Mouse (Mus musculus) testis, adult 2 months (tissue): ENCODE measurements around the gene Kcnk13. TPM values are rescaled to one million over a fixed set of nuclear protein-coding genes. Genes with fewer than 3 reads are reported as not detected.

ENCODE experiments used
- H3K27ac ChIP-seq: fragments of 200-500 bp; 2 replicates; pipeline ENCODE4 v1.5.1; 2012; ENCODE audit warnings: low read depth, low read length; ENCODE audit not compliant: control insufficient read depth, insufficient read depth
- H3K27me3 ChIP-seq: fragments of 200-500 bp; 2 replicates; pipeline ENCODE4 v1.6.1; 2012; ENCODE audit warnings: mild to moderate bottlenecking, low read length, moderate library complexity; ENCODE audit not compliant: control insufficient read depth, insufficient read depth
- H3K36me3 ChIP-seq: fragments of 200-500 bp; 2 replicates; pipeline ENCODE4 v1.6.1; 2012; ENCODE audit warnings: mild to moderate bottlenecking, low read length; ENCODE audit not compliant: control insufficient read depth, insufficient read depth
- H3K4me1 ChIP-seq: fragments of 200-500 bp; 2 replicates; pipeline ENCODE4 v1.6.1; 2012; ENCODE audit warnings: low read length; ENCODE audit not compliant: control insufficient read depth, insufficient read depth
- H3K4me3 ChIP-seq: fragments of 200-500 bp; 2 replicates; pipeline ENCODE4 v1.5.1; 2012; ENCODE audit warnings: low read depth, mild to moderate bottlenecking, low read length, moderate library complexity, mixed read lengths; ENCODE audit not compliant: control insufficient read depth
- CTCF ChIP-seq: fragments of 200-500 bp; IDR thresholded peaks from 2 replicates; pipeline ENCODE4 v1.5.1; 2012; ENCODE audit warnings: low read depth, mild to moderate bottlenecking, inconsistent platforms, low read length, moderate library complexity; ENCODE audit not compliant: control insufficient read depth, insufficient read depth, insufficient replicate concordance
- POLR2A ChIP-seq: fragments of 200-500 bp; IDR thresholded peaks from 2 replicates; pipeline ENCODE4 v1.6.1; 2012; ENCODE audit warnings: low read depth, mild to moderate bottlenecking, inconsistent platforms, low read length, moderate library complexity; ENCODE audit not compliant: control insufficient read depth
- polyA plus RNA-seq: library from polyadenylated mRNA; depleted of rRNA; stranded (reverse); fragments of >200 nt; gene quantifications from 2 replicates; pipeline ENCODE4 v1.2.3, GENCODE M21; 2012

Gene Kcnk13
- polyA plus RNA-seq, 1 experiment, result 1.7 TPM

DNA sequence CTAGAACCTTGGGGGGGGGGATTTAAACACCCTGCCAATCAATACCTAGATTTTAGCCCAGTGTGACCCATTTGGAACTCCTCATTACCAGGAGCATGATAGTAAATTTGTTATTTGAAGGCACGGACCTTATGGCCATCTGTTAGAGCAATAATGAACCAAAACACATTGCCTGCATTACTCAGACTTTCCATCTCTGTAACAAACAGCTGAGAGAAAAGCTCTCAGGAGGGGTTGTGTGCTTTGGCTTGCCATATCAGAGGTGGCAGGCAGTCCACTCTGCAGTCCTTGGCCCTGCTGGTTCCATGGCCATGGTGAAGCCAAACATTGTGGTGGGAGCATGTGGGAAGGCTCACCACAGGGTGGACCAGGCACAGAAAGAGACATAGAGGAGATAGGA is 35.1 kb upstream of the Kcnk13 start:
- no peak overlapping the region for H3K27ac ChIP-seq
- no peaks in the 10 kb centered on the region for H3K27me3 ChIP-seq
- no peak overlapping the region for H3K4me3 ChIP-seq
- no peak for TF ChIP-seq CTCF
- TF ChIP-seq POLR2A, result no peak
- H3K4me1 ChIP-seq, result no peaks in the 10 kb centered on the region
- H3K36me3 ChIP-seq, result no peaks in the 10 kb centered on the region; the same call in 1 of the 2 replicates

DNA sequence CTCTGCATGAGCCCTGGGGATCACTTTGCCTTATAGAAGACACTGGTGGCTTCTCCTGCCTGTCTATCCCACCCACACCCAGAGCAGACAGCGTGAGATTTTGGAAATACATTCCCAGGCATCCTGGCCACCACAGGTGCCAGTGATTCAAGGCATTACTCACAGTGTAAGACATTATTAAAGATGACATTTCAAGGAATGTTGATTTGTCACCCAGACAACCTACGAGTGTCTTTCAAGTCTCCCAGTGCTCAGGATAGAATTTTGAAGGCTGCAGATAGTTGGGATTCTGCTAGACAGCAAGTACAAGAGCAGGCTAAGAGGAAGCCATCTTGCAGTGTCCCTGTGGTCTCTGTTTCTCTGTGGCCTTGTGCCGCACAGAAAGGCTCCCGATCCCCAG is 32.1 kb upstream of the Kcnk13 start:
- Histone ChIP-seq H3K27me3 (no peaks in the 10 kb centered on the region), H3K4me3 (no peak overlapping the region), H3K36me3 (peaks cover 2% of the 10 kb centered on the region; the same call in 1 of the 2 replicates), H3K4me1 (no peaks in the 10 kb centered on the region), H3K27ac (no peak overlapping the region)
- TF ChIP-seq POLR2A, result no peak
- TF ChIP-seq CTCF, result no peak

DNA sequence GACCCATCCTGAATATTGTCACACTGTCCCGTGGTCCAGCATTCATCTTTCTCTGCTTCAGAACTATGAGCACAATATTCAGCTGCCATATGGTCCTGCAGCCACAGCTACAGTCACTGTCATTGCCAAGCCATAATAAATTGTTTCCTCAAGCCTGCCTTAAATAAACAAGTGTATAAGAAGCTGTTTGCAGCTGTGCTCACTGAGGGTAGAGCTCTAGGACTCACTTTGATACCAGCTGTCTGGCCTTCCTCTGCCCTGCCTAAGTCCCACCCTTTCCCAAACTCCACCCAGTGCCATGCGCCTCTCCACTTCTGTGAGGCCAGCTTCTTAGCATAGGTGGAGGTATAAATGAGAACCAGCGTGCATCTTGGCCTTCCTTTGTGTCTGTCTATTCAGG is 30.7 kb upstream of the Kcnk13 start:
- Histone ChIP-seq H3K36me3 (peaks cover 2% of the 10 kb centered on the region; the same call in 1 of the 2 replicates), H3K27me3 (no peaks in the 10 kb centered on the region), H3K27ac (no peak overlapping the region), H3K4me1 (no peaks in the 10 kb centered on the region), H3K4me3 (no peak overlapping the region)
- TF ChIP-seq POLR2A (no peak), CTCF (no peak)

DNA sequence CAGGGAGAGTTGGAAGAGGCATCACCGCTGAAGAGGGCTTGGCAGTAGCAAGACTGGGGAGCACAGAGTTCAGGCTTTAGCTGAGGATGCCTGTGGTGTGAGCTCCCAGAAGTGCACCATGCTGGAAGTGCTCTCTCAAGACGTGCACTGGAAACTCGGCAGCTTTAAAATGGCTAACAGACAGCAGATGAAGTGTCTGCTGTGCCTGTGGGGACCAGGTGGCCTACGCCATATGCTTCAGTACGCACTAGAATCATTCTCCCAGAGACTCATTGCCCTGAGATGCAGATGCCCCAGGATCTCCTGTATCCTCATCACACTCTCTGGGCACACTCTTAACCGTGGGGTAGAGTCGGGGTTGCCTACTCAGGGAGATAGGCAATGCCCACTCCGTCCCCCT is 28.9 kb upstream of the Kcnk13 start:
- TF ChIP-seq POLR2A (no peak), CTCF (no peak)
- no peaks in the 10 kb centered on the region for H3K27me3 ChIP-seq
- no peak overlapping the region for H3K4me3 ChIP-seq
- H3K4me1 ChIP-seq, result no peaks in the 10 kb centered on the region
- peaks cover 2% of the 10 kb centered on the region; the same call in 1 of the 2 replicates for H3K36me3 ChIP-seq
- no peak overlapping the region for H3K27ac ChIP-seq

DNA sequence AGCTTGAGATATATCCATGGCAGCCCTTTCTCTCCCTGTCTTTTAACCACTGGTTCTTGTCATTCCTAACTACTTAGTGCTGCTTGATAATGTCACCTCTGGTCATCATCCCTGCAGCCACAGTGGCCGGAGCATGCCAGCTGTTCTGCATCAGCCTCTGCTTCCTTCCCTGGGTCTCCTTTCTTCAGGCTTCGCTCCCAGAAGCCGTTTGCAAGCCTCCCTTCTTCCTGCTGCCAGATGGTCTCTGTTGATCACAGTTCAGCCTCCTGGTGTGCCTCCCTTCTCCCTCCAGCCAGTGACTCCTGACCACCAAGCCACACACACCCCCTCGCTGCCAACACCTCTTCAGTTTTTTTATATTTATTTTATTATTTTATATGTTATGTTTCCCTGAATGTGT is 25.8 kb upstream of the Kcnk13 start:
- Histone ChIP-seq H3K4me1 (no peaks in the 10 kb centered on the region), H3K27ac (no peak overlapping the region), H3K27me3 (no peaks in the 10 kb centered on the region), H3K36me3 (peaks cover 2% of the 10 kb centered on the region; the same call in 1 of the 2 replicates), H3K4me3 (no peak overlapping the region)
- TF ChIP-seq CTCF (no peak), POLR2A (no peak)

DNA sequence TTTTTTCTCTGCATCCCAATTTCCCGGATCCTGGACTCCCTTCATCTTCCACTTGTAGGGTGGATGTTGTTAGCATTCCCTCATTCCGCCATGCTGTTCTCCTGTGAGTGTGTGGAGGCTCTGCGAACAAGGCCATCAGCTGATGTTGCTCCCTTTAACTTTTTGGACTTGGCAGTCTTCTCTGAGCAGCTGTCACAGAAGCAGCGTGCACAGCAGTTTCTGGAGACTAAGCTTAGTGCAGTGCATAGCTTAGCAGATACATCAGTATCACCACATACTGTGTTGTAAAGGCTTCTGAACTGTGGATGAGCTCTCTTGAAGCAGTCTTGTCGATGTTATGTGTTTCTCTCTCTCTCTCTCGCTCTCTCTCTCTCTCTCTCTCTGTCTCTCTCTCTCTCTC is 25.1 kb upstream of the Kcnk13 start:
- TF ChIP-seq CTCF (no peak), POLR2A (no peak)
- Histone ChIP-seq H3K4me1 (no peaks in the 10 kb centered on the region), H3K36me3 (peaks cover 2% of the 10 kb centered on the region; the same call in 1 of the 2 replicates), H3K27ac (no peak overlapping the region), H3K4me3 (no peak overlapping the region), H3K27me3 (no peaks in the 10 kb centered on the region)

DNA sequence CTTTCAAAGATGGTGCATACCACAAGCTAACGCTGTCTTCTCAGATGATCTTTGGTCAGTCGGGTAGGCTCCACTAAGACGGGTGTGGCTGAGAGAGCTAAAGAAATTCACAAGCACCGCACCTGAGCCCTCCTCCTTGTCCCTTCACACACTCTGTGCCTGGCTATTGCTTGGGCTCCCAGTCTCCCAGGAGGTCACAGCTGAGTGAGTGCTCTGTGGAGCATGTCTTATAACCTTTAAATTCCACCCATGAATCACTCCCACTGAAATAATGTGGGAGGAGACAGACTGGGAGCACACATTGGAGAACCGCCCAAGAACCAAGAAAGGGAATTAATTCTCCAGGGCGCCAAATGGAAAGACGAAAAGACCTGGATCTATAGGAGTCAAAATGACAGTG is 23.6 kb upstream of the Kcnk13 start:
- Histone ChIP-seq H3K27ac (no peak overlapping the region), H3K36me3 (no peaks in the 10 kb centered on the region; the same call in 1 of the 2 replicates), H3K4me3 (no peak overlapping the region), H3K27me3 (no peaks in the 10 kb centered on the region), H3K4me1 (no peaks in the 10 kb centered on the region)
- TF ChIP-seq POLR2A, result no peak
- TF ChIP-seq CTCF, result no peak

DNA sequence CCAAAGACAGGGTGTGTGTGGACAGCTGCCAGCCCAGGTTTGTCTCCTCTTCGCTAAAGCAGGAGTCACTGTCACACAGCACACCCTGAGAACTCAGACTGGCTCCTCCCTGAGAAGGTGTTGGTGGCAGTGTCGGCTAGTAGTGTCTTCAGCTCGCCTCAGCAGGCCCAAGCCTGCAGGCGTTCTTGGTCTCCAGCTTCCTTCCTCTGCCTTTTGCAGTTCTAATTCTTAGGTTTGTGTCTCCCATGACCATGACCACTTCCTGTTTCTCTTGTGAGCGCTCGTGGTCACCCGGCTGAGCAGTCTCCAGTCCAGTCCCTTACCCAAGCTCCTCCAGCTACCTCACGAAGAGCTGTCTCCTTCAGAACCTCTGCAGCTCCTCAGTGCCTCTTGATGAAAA is 21.9 kb upstream of the Kcnk13 start:
- H3K27me3 ChIP-seq, result no peaks in the 10 kb centered on the region
- no peak overlapping the region for H3K4me3 ChIP-seq
- H3K27ac ChIP-seq, result no peak overlapping the region
- no peaks in the 10 kb centered on the region; the same call in 1 of the 2 replicates for H3K36me3 ChIP-seq
- TF ChIP-seq POLR2A, result no peak
- no peak for TF ChIP-seq CTCF
- no peaks in the 10 kb centered on the region for H3K4me1 ChIP-seq
